Mouse (Mus musculus): ENCODE measurements around the gene Filip1.

The Filip1 gene

GRCm38 (mm10) chr9:79816464-79816863, 196.2 kb downstream of the Filip1 start:
- DNase-seq: no peak

GRCm38 (mm10) chr9:79816013-79816412, 196.6 kb downstream of the Filip1 start:
- no peak for DNase-seq

GRCm38 (mm10) chr9:79814592-79814991, 198.1 kb downstream of the Filip1 start:
- DNase-seq: no peak

GRCm38 (mm10) chr9:79810969-79811902, 201.4 kb downstream of the Filip1 start:
- DNase-seq: no peak

GRCm38 (mm10) chr9:79810534-79810933, 202.1 kb downstream of the Filip1 start:
- no peak for DNase-seq

GRCm38 (mm10) chr9:79809411-79809810, 203.2 kb downstream of the Filip1 start:
- no peak for DNase-seq

GRCm38 (mm10) chr9:79807178-79807577, 205.5 kb downstream of the Filip1 start:
- no peak for DNase-seq

GRCm38 (mm10) chr9:79806317-79807075, 206.2 kb downstream of the Filip1 start:
- DNase-seq: peak in 1 of 2 experiments; percentile 23

- peak in 1 of 2 experiments; percentile 59 for DNase-seq
Measured at GRCm38 (mm10) chr9:79805426-79805825, 207.2 kb downstream of the Filip1 start.

GRCm38 (mm10) chr9:79796461-79797135, 216.1 kb downstream of the Filip1 start:
- peak; percentile 29 to 67 for DNase-seq

GRCm38 (mm10) chr9:79795076-79795475, 217.6 kb downstream of the Filip1 start:
- DNase-seq: no peak

- DNase-seq: peak; percentile 90 to 97
Measured at GRCm38 (mm10) chr9:79792841-79793835, 219.5 kb downstream of the Filip1 start, which contains the start of gene Tmem30a. Gene Tmem30a (minus strand): TSS chr9:79793507.

GRCm38 (mm10) chr9:79785794-79786085, 226.9 kb downstream of the Filip1 start:
- no peak for DNase-seq

- no peak for DNase-seq
Measured at GRCm38 (mm10) chr9:79784934-79785793, 227.5 kb downstream of the Filip1 start.

GRCm38 (mm10) chr9:79784439-79784838, 228.2 kb downstream of the Filip1 start:
- no peak for DNase-seq

GRCm38 (mm10) chr9:79779354-79779753, 233.3 kb downstream of the Filip1 start:
- DNase-seq: no peak

- peak; percentile 24 to 44 for DNase-seq
Measured at GRCm38 (mm10) chr9:79766991-79767545, 245.6 kb downstream of the Filip1 start.

GRCm38 (mm10) chr9:79765329-79765728, 247.3 kb downstream of the Filip1 start:
- no peak for DNase-seq

All from kidney, postnatal 25 days (tissue).